Mouse (Mus musculus): ENCODE results near the gene Wasl. TPM values are rescaled to one million over a fixed set of nuclear protein-coding genes. Genes with fewer than 3 reads are reported as not detected.

Wasl gene
- total and polyA plus RNA-seq, 2 experiments from 2014 or later: 21.4 to 55.2 TPM

DNA sequence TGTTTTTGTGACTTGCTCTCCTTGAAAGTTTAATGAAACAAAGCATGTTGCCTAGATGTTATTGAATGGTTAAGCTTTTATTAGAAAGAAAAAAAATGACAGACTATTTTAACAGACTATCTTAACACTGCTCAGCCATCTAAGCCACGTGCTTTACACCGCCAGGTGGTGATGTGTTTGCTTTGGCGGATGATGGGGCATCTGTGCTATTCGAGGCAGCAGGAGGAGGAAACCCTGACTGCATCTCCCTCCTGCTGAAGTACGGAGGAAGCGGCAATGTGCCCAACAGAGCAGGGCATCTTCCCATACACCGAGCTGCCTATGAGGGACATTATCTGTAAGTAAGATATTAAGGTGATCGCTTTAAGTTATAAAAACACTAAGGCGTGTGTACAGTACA is 100.7 kb downstream of the Wasl start:
- Histone ChIP-seq H3K9ac (replicated peaks; ENCODE audit: low read length, poor library complexity, severe bottlenecking) (no peak overlapping the region), H3K27me3 (ENCODE audit: insufficient read depth, low read length) (no peaks in the 10 kb centered on the region), H3K9me3 (ENCODE audit: low read length) (no peaks in the 10 kb centered on the region), H3K4me3 (ENCODE audit: low read depth, low read length) (no peak overlapping the region), H3K36me3 (ENCODE audit: insufficient read depth, low read length) (no peaks in the 10 kb centered on the region), H3K4me1 (ENCODE audit: insufficient read depth, low read length) (no peaks in the 10 kb centered on the region), H3K4me2 (ENCODE audit: low read depth, low read length, poor library complexity, severe bottlenecking) (no peak overlapping the region), H3K27ac (ENCODE audit: low read depth, low read length) (no peak overlapping the region)
- ATAC-seq (ENCODE audit: low FRiP score): no peak
- 85% methylated on average over 9 of the region's 9 CpGs for WGBS
- no peak for DNase-seq (ENCODE audit: low spot score)
- no peak for TF ChIP-seq CTCF (IDR thresholded peaks at IDR 0.05)

Other genes starting within 250 kb of the Wasl start
- gene Iqub, start 149.9 kb downstream of the Wasl start, total RNA-seq (2014; rRNA removed): 1.5 and 1.8 TPM in 2 replicates
- 0.70 and 0.86 TPM in 2 replicates for gene Iqub, start 149.9 kb downstream of the Wasl start, polyA plus RNA-seq (2015; fragmentation: Nextera tagmentation; extraction: Ambion mirVana)
- gene Ndufa5, start 137.0 kb downstream of the Wasl start, total RNA-seq (2014; rRNA removed): 34.2 and 53.8 TPM in 2 replicates
- gene Ndufa5, start 137.0 kb downstream of the Wasl start, polyA plus RNA-seq (2015; fragmentation: Nextera tagmentation; extraction: Ambion mirVana): 533 and 553 TPM in 2 replicates
- not detected in 2 replicates for gene Asb15, start 136.9 kb downstream of the Wasl start, total RNA-seq (2014; rRNA removed)
- gene Asb15, start 136.9 kb downstream of the Wasl start, polyA plus RNA-seq (2015; fragmentation: Nextera tagmentation; extraction: Ambion mirVana): 0.05 TPM in 1 of 2 replicates, not detected in the other
- gene Lmod2, start 67.2 kb downstream of the Wasl start, total RNA-seq (2014; rRNA removed): not detected in 2 replicates
- gene Lmod2, start 67.2 kb downstream of the Wasl start, polyA plus RNA-seq (2015; fragmentation: Nextera tagmentation; extraction: Ambion mirVana): not detected in 2 replicates
- gene Hyal6, start 68.2 kb upstream of the Wasl start, total RNA-seq (2014; rRNA removed): not detected in 2 replicates
- gene Hyal6, start 68.2 kb upstream of the Wasl start, polyA plus RNA-seq (2015; fragmentation: Nextera tagmentation; extraction: Ambion mirVana): not detected in 2 replicates
- gene Hyal4, start 83.3 kb upstream of the Wasl start, total RNA-seq (2014; rRNA removed): not detected in 2 replicates
- gene Hyal4, start 83.3 kb upstream of the Wasl start, polyA plus RNA-seq (2015; fragmentation: Nextera tagmentation; extraction: Ambion mirVana): not detected in 2 replicates
- not detected in 2 replicates for gene Spam1, start 126.2 kb upstream of the Wasl start, total RNA-seq (2014; rRNA removed)
- not detected in 2 replicates for gene Spam1, start 126.2 kb upstream of the Wasl start, polyA plus RNA-seq (2015; fragmentation: Nextera tagmentation; extraction: Ambion mirVana)
- not detected in 2 replicates for gene Hyal5, start 193.0 kb upstream of the Wasl start, total RNA-seq (2014; rRNA removed)
- not detected in 2 replicates for gene Hyal5, start 193.0 kb upstream of the Wasl start, polyA plus RNA-seq (2015; fragmentation: Nextera tagmentation; extraction: Ambion mirVana)